Mouse (Mus musculus): Measurements from ENCODE around the gene Eps8. TPM values are rescaled to one million over a fixed set of nuclear protein-coding genes. Genes with fewer than 3 reads are reported as not detected.

Eps8 gene
- polyA plus RNA-seq, 1 experiment = 51.9 TPM

GRCm38 (mm10) chr6:137557671-137558070 lies 97.0 kb downstream of the Eps8 start:
- no peaks in the 10 kb centered on the region for H3K36me3 ChIP-seq (ENCODE audit: control insufficient read depth, insufficient read depth, low read length)
- no peak overlapping the region for H3K4me3 ChIP-seq (ENCODE audit: insufficient read depth, low read depth, low read length)
- WGBS = 37% methylated on average over 2 of the region's 2 CpGs
- H3K27me3 ChIP-seq (replicated peaks; ENCODE audit: control insufficient read depth, insufficient read depth, low read length) = no peaks in the 10 kb centered on the region
- peak overlapping the region; percentile 32; the same call in 1 of the 2 replicates for H3K27ac ChIP-seq (ENCODE audit: insufficient read depth, low read depth, low read length)
- TF ChIP-seq POLR2A (IDR thresholded peaks at IDR 0.05; ENCODE audit: low read depth, low read length) (no peak), CTCF (conservative IDR thresholded peaks at IDR 0.05; ENCODE audit: insufficient read depth, insufficient read length, low read depth, low read length) (no peak)
- DNase-seq = no peak
- peaks cover 42% of the 10 kb centered on the region for H3K4me1 ChIP-seq (ENCODE audit: control insufficient read depth, insufficient read depth, low read length)

- H3K27me3 ChIP-seq (replicated peaks; ENCODE audit: control insufficient read depth, insufficient read depth, low read length) = no peaks in the 10 kb centered on the region
- TF ChIP-seq CTCF (conservative IDR thresholded peaks at IDR 0.05; ENCODE audit: insufficient read depth, insufficient read length, low read depth, low read length) (no peak), POLR2A (IDR thresholded peaks at IDR 0.05; ENCODE audit: low read depth, low read length) (no peak)
- no peaks in the 10 kb centered on the region for H3K36me3 ChIP-seq (ENCODE audit: control insufficient read depth, insufficient read depth, low read length)
- H3K4me3 ChIP-seq (ENCODE audit: insufficient read depth, low read depth, low read length) = no peak overlapping the region
- no peak for DNase-seq
- WGBS = 89% methylated on average over 4 of the region's 4 CpGs
- peaks cover 44% of the 10 kb centered on the region for H3K4me1 ChIP-seq (ENCODE audit: control insufficient read depth, insufficient read depth, low read length)
- 0 out of 2 replicates have a peak overlapping the region, but pooled peaks have one; percentile 12 for H3K27ac ChIP-seq (ENCODE audit: insufficient read depth, low read depth, low read length)
Observed at GRCm38 (mm10) chr6:137557159-137557558, 97.5 kb downstream of the Eps8 start.

GRCm38 (mm10) chr6:137556636-137557035 lies 98.0 kb downstream of the Eps8 start:
- TF ChIP-seq CTCF (conservative IDR thresholded peaks at IDR 0.05; ENCODE audit: insufficient read depth, insufficient read length, low read depth, low read length) (no peak), POLR2A (IDR thresholded peaks at IDR 0.05; ENCODE audit: low read depth, low read length) (no peak)
- H3K27ac ChIP-seq (ENCODE audit: insufficient read depth, low read depth, low read length) = no peak overlapping the region
- H3K4me1 ChIP-seq (ENCODE audit: control insufficient read depth, insufficient read depth, low read length) = peaks cover 46% of the 10 kb centered on the region
- 92% methylated on average over 5 of the region's 5 CpGs for WGBS
- no peaks in the 10 kb centered on the region for H3K36me3 ChIP-seq (ENCODE audit: control insufficient read depth, insufficient read depth, low read length)
- no peak overlapping the region for H3K4me3 ChIP-seq (ENCODE audit: insufficient read depth, low read depth, low read length)
- no peaks in the 10 kb centered on the region for H3K27me3 ChIP-seq (replicated peaks; ENCODE audit: control insufficient read depth, insufficient read depth, low read length)
- no peak for DNase-seq

- WGBS = 24% methylated on average over 8 of the region's 8 CpGs
- Histone ChIP-seq H3K27me3 (replicated peaks; ENCODE audit: control insufficient read depth, insufficient read depth, low read length) (no peaks in the 10 kb centered on the region), H3K4me3 (ENCODE audit: insufficient read depth, low read depth, low read length) (no peak overlapping the region), H3K36me3 (ENCODE audit: control insufficient read depth, insufficient read depth, low read length) (no peaks in the 10 kb centered on the region), H3K4me1 (ENCODE audit: control insufficient read depth, insufficient read depth, low read length) (peaks cover 32% of the 10 kb centered on the region), H3K27ac (ENCODE audit: insufficient read depth, low read depth, low read length) (peak overlapping the region; percentile 82)
- peak; percentile 82 for DNase-seq
- TF ChIP-seq POLR2A (IDR thresholded peaks at IDR 0.05; ENCODE audit: low read depth, low read length) (no peak), CTCF (conservative IDR thresholded peaks at IDR 0.05; ENCODE audit: insufficient read depth, insufficient read length, low read depth, low read length) (no peak)
Observed at GRCm38 (mm10) chr6:137550181-137550580, 104.5 kb downstream of the Eps8 start.

GRCm38 (mm10) chr6:137548613-137549012 lies 106.1 kb downstream of the Eps8 start:
- TF ChIP-seq POLR2A (IDR thresholded peaks at IDR 0.05; ENCODE audit: low read depth, low read length) (no peak), CTCF (conservative IDR thresholded peaks at IDR 0.05; ENCODE audit: insufficient read depth, insufficient read length, low read depth, low read length) (no peak)
- no peak overlapping the region for H3K4me3 ChIP-seq (ENCODE audit: insufficient read depth, low read depth, low read length)
- no peaks in the 10 kb centered on the region for H3K36me3 ChIP-seq (ENCODE audit: control insufficient read depth, insufficient read depth, low read length)
- no peak overlapping the region for H3K27ac ChIP-seq (ENCODE audit: insufficient read depth, low read depth, low read length)
- DNase-seq = no peak
- WGBS = 77% methylated on average over 5 of the region's 5 CpGs
- H3K4me1 ChIP-seq (ENCODE audit: control insufficient read depth, insufficient read depth, low read length) = peaks cover 25% of the 10 kb centered on the region
- H3K27me3 ChIP-seq (replicated peaks; ENCODE audit: control insufficient read depth, insufficient read depth, low read length) = no peaks in the 10 kb centered on the region

- Histone ChIP-seq H3K27ac (ENCODE audit: insufficient read depth, low read depth, low read length) (no peak overlapping the region), H3K27me3 (replicated peaks; ENCODE audit: control insufficient read depth, insufficient read depth, low read length) (no peaks in the 10 kb centered on the region), H3K4me1 (ENCODE audit: control insufficient read depth, insufficient read depth, low read length) (peaks cover 30% of the 10 kb centered on the region), H3K36me3 (ENCODE audit: control insufficient read depth, insufficient read depth, low read length) (no peaks in the 10 kb centered on the region), H3K4me3 (ENCODE audit: insufficient read depth, low read depth, low read length) (no peak overlapping the region)
- DNase-seq = no peak
- WGBS = 48% methylated on average over 2 of the region's 2 CpGs
- TF ChIP-seq CTCF (conservative IDR thresholded peaks at IDR 0.05; ENCODE audit: insufficient read depth, insufficient read length, low read depth, low read length) (no peak), POLR2A (IDR thresholded peaks at IDR 0.05; ENCODE audit: low read depth, low read length) (no peak)
Observed at GRCm38 (mm10) chr6:137547555-137547954, 107.1 kb downstream of the Eps8 start.

- Histone ChIP-seq H3K4me1 (ENCODE audit: control insufficient read depth, insufficient read depth, low read length) (peaks cover 33% of the 10 kb centered on the region), H3K27me3 (replicated peaks; ENCODE audit: control insufficient read depth, insufficient read depth, low read length) (no peaks in the 10 kb centered on the region), H3K36me3 (ENCODE audit: control insufficient read depth, insufficient read depth, low read length) (no peaks in the 10 kb centered on the region), H3K27ac (ENCODE audit: insufficient read depth, low read depth, low read length) (no peak overlapping the region), H3K4me3 (ENCODE audit: insufficient read depth, low read depth, low read length) (no peak overlapping the region)
- WGBS = 60% methylated on average over 6 of the region's 6 CpGs
- DNase-seq = no peak
- TF ChIP-seq POLR2A (IDR thresholded peaks at IDR 0.05; ENCODE audit: low read depth, low read length) (no peak), CTCF (conservative IDR thresholded peaks at IDR 0.05; ENCODE audit: insufficient read depth, insufficient read length, low read depth, low read length) (no peak)
Observed at GRCm38 (mm10) chr6:137546101-137546500, 108.6 kb downstream of the Eps8 start.
